Mouse (Mus musculus): Measurements from ENCODE around the gene Lrrc75b.

DNA sequence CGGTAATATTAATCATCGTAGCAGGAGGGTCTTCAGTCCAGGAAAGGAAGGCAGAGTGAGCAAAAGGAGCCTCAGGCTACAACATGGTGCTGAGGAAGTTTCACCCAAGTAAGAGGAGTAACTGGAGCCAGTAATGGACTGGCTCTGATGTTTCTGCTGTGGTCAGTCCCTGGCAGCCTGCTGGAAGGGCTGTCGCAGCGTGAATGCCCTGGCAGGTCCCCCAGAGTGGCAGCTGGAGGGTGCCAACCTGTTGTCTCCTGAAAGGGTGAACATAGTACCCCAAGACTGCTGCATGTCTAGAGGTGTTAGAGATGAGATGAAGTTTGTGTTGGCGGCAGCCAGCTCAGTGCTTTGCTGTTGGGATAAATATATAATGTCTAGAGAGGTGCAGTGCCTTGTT lies 39.5 kb downstream of the Lrrc75b start:
- no peak for TF ChIP-seq POLR2A (IDR thresholded peaks at IDR 0.05; ENCODE audit: low read depth, low read length)
- no peak for TF ChIP-seq CTCF (IDR thresholded peaks at IDR 0.05; ENCODE audit: extremely low read depth, insufficient read depth, insufficient read length, insufficient replicate concordance)

All from spleen, adult 2 months (tissue).